Mouse (Mus musculus) hindbrain, embryonic 12.5 days (tissue): ENCODE data around the gene Cbx6. TPM values are rescaled to one million over a fixed set of nuclear protein-coding genes. Genes with fewer than 3 reads are reported as not detected.
A peak's percentile ranks its signal among the peaks of the same experiment; 100 is the strongest.

Source experiments
- ATAC-seq: fragments of 200-750 bp; cut with Nextera tagmentation; 2 replicates; pipeline ENCODE4 v1.8.0; 2017; ENCODE audit warnings: moderate TSS enrichment; ENCODE audit not compliant: low FRiP score
- H3K27ac ChIP-seq: fragments of 300-500 bp; sonication (generic); 2 replicates; pipeline ENCODE4 v1.5.1; 2016; ENCODE audit warnings: mild to moderate bottlenecking
- H3K27me3 ChIP-seq: fragments of 300-500 bp; sonication (generic); 2 replicates; pipeline ENCODE4 v1.6.1; 2016; ENCODE audit warnings: mild to moderate bottlenecking
- H3K36me3 ChIP-seq: fragments of 300-500 bp; sonication (generic); 2 replicates; pipeline ENCODE4 v1.6.1; 2016; ENCODE audit warnings: mild to moderate bottlenecking
- H3K4me1 ChIP-seq: fragments of 300-500 bp; sonication (generic); 2 replicates; pipeline ENCODE4 v1.6.1; 2016
- H3K4me2 ChIP-seq: fragments of 300-500 bp; sonication (generic); replicated peaks from 2 replicates; pipeline ENCODE4 v1.6.1; 2016; ENCODE audit warnings: mild to moderate bottlenecking
- H3K4me3 ChIP-seq: fragments of 300-500 bp; sonication (generic); 2 replicates; pipeline ENCODE4 v1.5.1; 2016; ENCODE audit warnings: mild to moderate bottlenecking
- H3K9ac ChIP-seq: fragments of 300-500 bp; sonication (generic); 2 replicates; pipeline ENCODE4 v1.6.1; 2016; ENCODE audit warnings: mild to moderate bottlenecking, moderate library complexity
- H3K9me3 ChIP-seq: fragments of 300-500 bp; sonication (generic); replicated peaks from 2 replicates; pipeline ENCODE4 v1.6.1; 2016; ENCODE audit warnings: mild to moderate bottlenecking
- WGBS: fragments of 180-500 bp; shearing (Covaris S2); methylation state at CpG from one replicate; pipeline ENCODE4 v1.1.7; 2016; 5-methylcytosine and 5-hydroxymethylcytosine counted together
- polyA plus RNA-seq: library from polyadenylated mRNA; unstranded; fragments of >200 nt; fragmentation: Nextera tagmentation; extraction: Ambion mirVana; gene quantifications from 2 replicates; pipeline ENCODE4 v1.2.1, GENCODE M21; 2016

Cbx6 gene
- polyA plus RNA-seq = 34.7 and 38.0 TPM in 2 replicates

DNA sequence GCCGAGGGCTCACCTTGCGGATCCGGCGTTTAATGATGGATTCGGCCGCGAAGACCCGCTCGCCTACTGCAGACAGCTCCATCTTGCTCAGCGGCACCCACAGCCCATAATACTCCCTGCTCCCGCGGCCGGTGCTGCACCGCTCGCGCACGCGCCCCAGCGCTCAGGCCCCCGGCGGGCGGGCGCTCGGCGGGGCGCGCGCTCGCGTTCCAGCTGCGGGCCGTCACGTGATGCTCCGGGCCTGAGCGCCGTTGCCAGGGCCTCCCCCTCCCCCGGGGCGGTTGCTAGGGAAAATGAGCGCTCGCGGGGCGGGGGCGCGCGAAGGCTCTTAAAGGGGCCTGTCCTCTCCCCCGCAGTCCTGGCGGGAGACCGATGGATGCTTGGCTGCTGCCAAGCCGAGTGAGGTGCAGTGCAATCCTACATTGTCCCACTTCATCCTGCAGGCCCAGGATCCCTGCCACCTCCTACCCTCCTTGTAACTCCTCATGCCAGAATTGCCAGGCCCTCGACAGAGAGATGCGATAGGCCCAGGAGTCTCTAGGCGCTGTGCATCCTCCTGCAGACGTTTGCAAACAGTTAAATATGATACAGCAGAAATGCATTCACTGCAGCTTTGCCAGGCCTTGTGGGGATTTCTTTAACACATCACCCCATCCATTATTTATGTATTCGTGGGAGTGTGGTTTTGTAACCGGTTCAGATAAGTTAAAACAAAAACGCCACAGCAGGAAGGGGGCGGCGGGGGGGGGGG lies at the start of gene Cbx6, which contains the start of gene Npcd:
TSS of gene Cbx6 (minus strand) at position 559 of the 751 bp plus-strand sequence.
TSS of gene Npcd (minus strand) at position 108 of the 751 bp plus-strand sequence.
- Histone ChIP-seq H3K4me2 (peak within 1 kb of the TSS; percentile 88), H3K27ac (peak within 1 kb of the TSS; percentile 97), H3K36me3 (peaks cover 8% of the 10 kb centered on the region), H3K9ac (peak within 1 kb of the TSS; percentile 91), H3K27me3 (no peaks in the 10 kb centered on the region), H3K9me3 (no peaks in the 10 kb centered on the region), H3K4me1 (peaks cover 53% of the 10 kb centered on the region), H3K4me3 (peak within 1 kb of the TSS; percentile 66)
- under 1% methylated on average over 58 of the region's 58 CpGs for WGBS
- ATAC-seq = peak; percentile 90

- peak overlapping the region; percentile 43 for H3K4me3 ChIP-seq
- under 1% methylated on average over 30 of the region's 30 CpGs for WGBS
- peak overlapping the region; percentile 64 for H3K4me2 ChIP-seq
- peak overlapping the region; percentile 62 for H3K9ac ChIP-seq
- H3K9me3 ChIP-seq = no peaks in the 10 kb centered on the region
- peak; percentile 91 for ATAC-seq
- no peaks in the 10 kb centered on the region for H3K36me3 ChIP-seq
- peak overlapping the region; percentile 90 for H3K27ac ChIP-seq
- H3K4me1 ChIP-seq = peaks cover 4% of the 10 kb centered on the region; the same call in 1 of the 2 replicates
- H3K27me3 ChIP-seq = no peaks in the 10 kb centered on the region
Observed at GRCm38 (mm10) chr15:79883352-79883822, 48.9 kb upstream of the Cbx6 start.

DNA sequence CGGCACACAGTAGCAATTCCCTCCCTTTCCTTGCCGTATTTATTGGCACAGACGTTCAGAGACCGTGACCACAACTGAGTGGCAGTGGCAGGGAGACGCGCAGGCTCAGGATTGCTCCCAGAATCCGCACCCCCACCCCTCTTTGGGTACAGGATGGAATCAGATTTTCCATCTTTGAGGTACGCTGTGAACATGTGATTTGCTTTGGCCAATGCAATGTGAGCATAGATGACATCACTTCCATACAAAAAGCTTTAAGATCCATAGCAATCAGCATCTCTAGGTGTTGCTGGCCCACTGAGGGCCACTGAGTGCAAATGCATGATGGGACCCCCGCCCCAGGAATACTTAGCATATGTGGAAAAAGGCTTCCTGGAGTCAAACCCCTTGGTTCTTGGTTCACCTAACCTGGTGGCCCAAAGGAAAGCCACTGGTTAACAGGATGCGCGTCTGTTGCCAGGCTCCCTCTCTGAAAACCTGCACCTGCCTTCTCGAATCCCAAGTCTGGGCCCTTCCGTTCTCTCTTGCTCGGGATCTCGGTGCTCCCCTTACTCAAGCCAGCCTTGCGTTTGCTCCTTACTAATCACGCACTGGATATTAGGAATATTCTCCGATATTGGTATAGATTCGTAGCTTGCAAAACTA lies 48.3 kb upstream of the Cbx6 start:
- peak; percentile 68 for ATAC-seq
- Histone ChIP-seq H3K9ac (peak overlapping the region; percentile 47; the same call in 1 of the 2 replicates), H3K4me1 (peaks cover 4% of the 10 kb centered on the region; the same call in 1 of the 2 replicates), H3K27ac (peak overlapping the region; percentile 90), H3K36me3 (no peaks in the 10 kb centered on the region), H3K4me3 (peak overlapping the region; percentile 43), H3K9me3 (no peaks in the 10 kb centered on the region), H3K27me3 (no peaks in the 10 kb centered on the region), H3K4me2 (peak overlapping the region; percentile 64)
- WGBS = 29% methylated on average over 19 of the region's 19 CpGs

GRCm38 (mm10) chr15:79880477-79880876 lies 46.0 kb upstream of the Cbx6 start:
- Histone ChIP-seq H3K9me3 (no peaks in the 10 kb centered on the region), H3K9ac (no peak overlapping the region), H3K27ac (no peak overlapping the region), H3K4me2 (no peak overlapping the region), H3K4me1 (peaks cover 4% of the 10 kb centered on the region; the same call in 1 of the 2 replicates), H3K36me3 (no peaks in the 10 kb centered on the region), H3K27me3 (no peaks in the 10 kb centered on the region), H3K4me3 (no peak overlapping the region)
- ATAC-seq = no peak
- 81% methylated on average over 3 of the region's 3 CpGs for WGBS

DNA sequence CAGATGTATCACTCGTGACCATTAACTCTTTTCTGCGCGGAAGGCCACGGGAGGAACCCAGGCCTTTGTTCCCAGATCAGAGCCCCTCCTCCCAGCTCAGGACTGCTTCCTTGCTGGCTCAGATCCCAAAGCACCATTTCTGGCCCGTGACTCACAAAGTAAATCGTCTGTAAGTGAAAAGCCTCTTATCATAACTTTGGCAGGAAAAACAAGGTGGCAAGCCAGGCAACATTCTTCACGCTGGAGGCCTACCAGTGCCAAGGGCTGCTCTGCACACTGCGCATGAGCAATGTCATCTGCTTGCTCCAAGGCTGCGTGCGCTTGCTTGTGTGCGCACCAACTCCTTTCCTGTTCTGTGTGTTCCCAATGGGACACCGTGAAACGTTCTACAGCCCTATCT lies 44.8 kb upstream of the Cbx6 start:
- H3K27ac ChIP-seq = no peak overlapping the region
- no peak for ATAC-seq
- H3K4me1 ChIP-seq = peaks cover 4% of the 10 kb centered on the region; the same call in 1 of the 2 replicates
- H3K9me3 ChIP-seq = no peaks in the 10 kb centered on the region
- H3K27me3 ChIP-seq = no peaks in the 10 kb centered on the region
- H3K9ac ChIP-seq = no peak overlapping the region
- no peaks in the 10 kb centered on the region for H3K36me3 ChIP-seq
- WGBS = 65% methylated on average over 13 of the region's 13 CpGs
- no peak overlapping the region for H3K4me3 ChIP-seq
- no peak overlapping the region for H3K4me2 ChIP-seq

DNA sequence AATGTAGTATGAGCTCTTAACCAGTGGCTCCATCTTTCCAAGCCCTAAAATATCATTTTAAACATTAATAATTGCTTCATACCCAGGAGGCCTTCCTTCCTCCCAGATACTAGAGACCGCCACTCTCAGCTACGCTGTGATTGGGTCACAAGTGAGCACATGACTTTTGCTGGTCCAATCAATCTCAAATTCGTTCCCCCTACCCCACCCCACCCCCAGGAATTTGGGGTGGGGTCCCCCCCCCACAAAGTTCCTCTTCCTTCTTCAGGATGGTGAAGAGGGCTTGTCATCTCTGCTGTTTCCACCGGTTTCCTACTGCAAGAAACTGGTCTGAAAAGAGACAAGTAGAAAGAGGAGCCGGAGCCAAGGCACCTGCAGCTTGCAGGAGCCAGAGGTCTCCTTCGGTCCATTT lies 44.2 kb upstream of the Cbx6 start:
- 78% methylated on average over 6 of the region's 6 CpGs for WGBS
- ATAC-seq = no peak
- Histone ChIP-seq H3K27me3 (no peaks in the 10 kb centered on the region), H3K36me3 (no peaks in the 10 kb centered on the region), H3K27ac (no peak overlapping the region), H3K4me3 (no peak overlapping the region), H3K4me2 (no peak overlapping the region), H3K9ac (no peak overlapping the region), H3K4me1 (peaks cover 4% of the 10 kb centered on the region; the same call in 1 of the 2 replicates), H3K9me3 (no peaks in the 10 kb centered on the region)

GRCm38 (mm10) chr15:79875261-79875995 lies 40.9 kb upstream of the Cbx6 start:
- Histone ChIP-seq H3K9ac (no peak overlapping the region), H3K27ac (no peak overlapping the region), H3K4me2 (no peak overlapping the region), H3K27me3 (no peaks in the 10 kb centered on the region), H3K4me1 (no peaks in the 10 kb centered on the region), H3K36me3 (no peaks in the 10 kb centered on the region), H3K4me3 (no peak overlapping the region), H3K9me3 (no peaks in the 10 kb centered on the region)
- no peak for ATAC-seq
- WGBS = 92% methylated on average over 18 of the region's 18 CpGs

DNA sequence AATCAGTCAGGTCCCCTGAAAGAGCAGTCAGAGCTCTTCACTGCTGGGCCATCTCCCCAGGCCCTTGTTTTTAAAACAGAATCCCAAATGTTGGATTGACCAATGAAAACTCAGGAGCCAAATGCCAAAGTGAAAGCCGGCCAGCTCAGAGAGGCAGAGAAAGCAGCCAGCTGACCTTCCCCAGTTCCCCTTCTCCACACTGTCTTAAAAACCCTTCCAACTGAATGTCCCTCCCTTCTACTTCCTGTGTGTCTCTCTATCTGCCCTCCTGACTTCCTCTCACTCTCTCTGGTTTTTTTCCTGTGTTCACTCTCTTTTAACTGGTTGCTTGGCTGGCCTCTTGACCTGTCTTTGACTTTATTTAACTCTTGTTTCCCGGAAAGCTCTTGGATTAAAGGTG lies 39.5 kb upstream of the Cbx6 start:
- no peak for ATAC-seq
- H3K4me1 ChIP-seq = no peaks in the 10 kb centered on the region
- no peaks in the 10 kb centered on the region for H3K27me3 ChIP-seq
- no peaks in the 10 kb centered on the region for H3K9me3 ChIP-seq
- 64% methylated on average over 2 of the region's 2 CpGs for WGBS
- no peak overlapping the region for H3K27ac ChIP-seq
- no peaks in the 10 kb centered on the region for H3K36me3 ChIP-seq
- no peak overlapping the region for H3K4me3 ChIP-seq
- no peak overlapping the region for H3K4me2 ChIP-seq
- H3K9ac ChIP-seq = no peak overlapping the region

GRCm38 (mm10) chr15:79873545-79873944 lies 39.1 kb upstream of the Cbx6 start:
- no peak for ATAC-seq
- H3K27ac ChIP-seq = no peak overlapping the region
- WGBS = 92% methylated on average over 8 of the region's 8 CpGs
- H3K9me3 ChIP-seq = no peaks in the 10 kb centered on the region
- H3K27me3 ChIP-seq = no peaks in the 10 kb centered on the region
- no peak overlapping the region for H3K9ac ChIP-seq
- H3K4me2 ChIP-seq = no peak overlapping the region
- H3K4me1 ChIP-seq = no peaks in the 10 kb centered on the region
- H3K4me3 ChIP-seq = no peak overlapping the region
- H3K36me3 ChIP-seq = no peaks in the 10 kb centered on the region

DNA sequence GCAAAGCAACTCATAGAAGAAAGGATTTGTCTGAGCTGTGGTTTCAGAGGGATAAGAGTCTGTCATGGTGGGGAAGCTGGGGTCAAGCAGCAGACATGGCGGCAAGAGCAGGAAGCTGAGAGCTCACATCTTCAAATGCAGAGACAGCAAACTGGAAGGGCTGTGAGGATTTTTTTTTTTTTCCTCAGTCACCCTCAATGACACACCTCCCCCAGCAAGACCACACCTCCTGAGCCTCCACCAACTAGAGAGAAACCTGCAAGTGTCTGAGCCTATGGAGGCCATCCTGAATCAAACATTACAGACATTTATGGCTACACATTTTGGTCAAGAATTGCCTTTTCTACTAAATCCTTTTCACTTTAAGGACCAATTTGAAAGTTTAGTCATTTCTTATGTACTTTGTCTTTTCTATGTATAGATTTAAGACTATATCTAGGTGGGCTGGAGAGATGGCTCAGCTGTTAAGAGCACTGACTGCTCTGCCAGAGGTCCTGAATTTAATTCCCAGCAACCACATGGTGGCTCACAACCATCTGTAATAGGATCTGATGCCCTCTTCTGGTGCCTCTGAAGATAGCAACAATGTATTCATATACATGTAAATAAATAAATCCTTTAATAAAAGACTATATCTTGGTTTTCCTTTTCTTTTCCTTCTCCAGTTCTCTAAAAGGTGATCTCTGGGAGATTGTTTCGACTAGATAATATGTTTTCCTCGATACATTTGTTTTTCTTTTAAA lies 32.9 kb upstream of the Cbx6 start:
- 87% methylated on average over 3 of the region's 3 CpGs for WGBS
- Histone ChIP-seq H3K9me3 (no peaks in the 10 kb centered on the region), H3K4me3 (no peak overlapping the region), H3K27ac (no peak overlapping the region), H3K4me2 (no peak overlapping the region), H3K9ac (no peak overlapping the region), H3K27me3 (no peaks in the 10 kb centered on the region), H3K4me1 (no peaks in the 10 kb centered on the region), H3K36me3 (no peaks in the 10 kb centered on the region)
- ATAC-seq = no peak

GRCm38 (mm10) chr15:79859821-79860220 lies 25.3 kb upstream of the Cbx6 start:
- Histone ChIP-seq H3K4me2 (no peak overlapping the region), H3K36me3 (no peaks in the 10 kb centered on the region), H3K9ac (no peak overlapping the region), H3K27me3 (no peaks in the 10 kb centered on the region), H3K9me3 (no peaks in the 10 kb centered on the region), H3K4me3 (no peak overlapping the region), H3K4me1 (no peaks in the 10 kb centered on the region), H3K27ac (no peak overlapping the region)
- 90% methylated on average over 9 of the region's 9 CpGs for WGBS
- no peak for ATAC-seq
